Mouse (Mus musculus) erythroid progenitor cell, adult 5-6 weeks (primary cell): ENCODE measurements around the gene Als2cr12. TPM values are rescaled to one million over a fixed set of nuclear protein-coding genes. Genes with fewer than 3 reads are reported as not detected.
A peak's percentile ranks its signal among the peaks of the same experiment; 100 is the strongest.
"Not testable (repeated sequence)": the region's sequence is repeated elsewhere in the genome, so short reads cannot be mapped to it uniquely, and the experiment has no call there.

ENCODE experiments used
- ATAC-seq: replicated peaks from 2 replicates; pipeline ENCODE4 v1.8.0; 2016; ENCODE audit warnings: moderate number of reproducible peaks, mild to moderate bottlenecking, moderate TSS enrichment, inconsistent platforms; ENCODE audit not compliant: poor library complexity, low FRiP score, severe bottlenecking
- total RNA-seq, 2 experiments: library from RNA; stranded (forward) in 1 of 2; stranded (reverse) in 1 of 2; fragments of 150-400 nt in 1 of 2; fragments of 186-747, 209-891 nt in 1 of 2; gene quantifications; 2 replicates each; pipeline versions ENCODE4 v1.2.3 to v1.2.4; 2015 to 2017; ENCODE audit warnings: low replicate concordance in 2 of 2

Gene Als2cr12
- total RNA-seq, 2 experiments from 2014 or later: not detected

DNA sequence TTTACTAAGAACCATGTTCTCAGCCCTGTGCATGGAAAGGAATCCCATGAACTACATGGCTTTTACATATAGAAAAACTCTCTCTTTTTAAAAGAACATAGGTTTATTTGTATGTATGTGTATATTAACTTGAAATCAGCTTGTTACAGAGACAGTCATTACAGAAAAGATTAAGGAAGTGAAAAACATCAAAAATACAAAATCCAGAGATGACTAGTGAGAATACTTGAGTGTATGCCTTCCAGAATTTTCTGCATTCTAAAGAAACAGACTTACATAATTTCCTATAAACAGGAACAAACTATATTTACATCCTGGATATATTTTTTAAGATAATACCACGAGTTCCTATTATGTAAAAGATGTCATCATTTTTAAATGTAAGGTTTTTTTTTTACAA lies 2.1 kb downstream of the Als2cr12 start:
- ATAC-seq: no peak

GRCm38 (mm10) chr1:58691718-58692117 lies 4.1 kb downstream of the Als2cr12 start:
- not testable (repeated sequence) for ATAC-seq

- ATAC-seq: not testable (repeated sequence)
These were observed 4.8 kb downstream of the Als2cr12 start for GRCm38 (mm10) chr1:58690834-58691488.

DNA sequence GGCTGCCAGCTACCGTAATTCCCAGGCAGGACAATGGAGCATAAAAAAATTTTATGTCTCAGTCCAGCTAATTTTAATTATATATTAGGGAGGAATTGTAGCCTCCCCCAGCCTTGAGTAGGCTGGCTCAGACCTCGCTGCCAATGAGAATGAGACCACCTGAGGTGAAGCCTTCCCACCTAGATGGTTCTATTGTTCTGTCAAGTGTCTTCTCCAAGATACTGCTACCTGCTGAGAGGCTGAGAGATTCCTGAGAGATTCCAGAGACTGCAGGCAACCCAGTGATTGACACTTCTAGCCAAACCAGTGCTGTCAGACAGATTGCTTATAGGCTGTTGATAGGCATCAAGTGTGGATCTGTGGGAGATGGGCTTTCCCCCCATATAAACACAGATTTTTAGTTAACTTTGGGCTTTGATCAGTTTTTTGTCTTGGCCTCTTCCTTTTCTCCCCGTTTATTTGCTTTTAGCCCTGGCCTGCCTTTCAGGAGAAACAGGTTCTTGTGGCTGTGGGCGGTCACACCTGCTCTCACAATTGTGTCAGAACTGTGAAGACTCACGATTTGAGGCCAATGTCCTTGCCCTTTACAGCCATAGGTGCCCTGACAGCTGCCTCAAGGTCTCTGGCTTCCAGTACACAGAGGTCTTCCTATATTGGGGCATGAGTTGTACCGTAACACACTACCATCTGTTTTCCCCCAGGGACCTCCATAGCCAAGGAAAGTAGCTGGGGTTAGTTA lies 5.6 kb downstream of the Als2cr12 start:
- no peak for ATAC-seq

- ATAC-seq: no peak
These were observed 6.4 kb downstream of the Als2cr12 start for GRCm38 (mm10) chr1:58689426-58689825.

DNA sequence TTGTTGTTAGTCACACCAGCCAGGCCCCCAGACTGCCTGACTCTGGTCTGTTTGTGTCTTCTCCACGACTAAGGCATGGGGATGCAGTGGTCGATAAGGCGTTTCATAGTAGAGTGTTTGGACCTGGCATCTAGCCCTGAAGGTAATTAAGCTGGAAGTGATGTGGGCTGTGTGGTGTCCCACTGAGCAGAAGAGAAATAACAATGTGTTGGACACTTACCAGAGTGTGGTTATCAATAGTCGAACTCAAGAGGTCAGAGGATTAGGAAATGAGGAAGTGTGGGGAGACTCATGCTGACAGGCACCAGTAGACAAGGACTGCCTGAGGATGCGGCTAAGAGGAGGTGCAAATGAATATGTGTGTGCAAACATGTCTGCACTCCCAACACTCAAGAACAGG lies 17.4 kb downstream of the Als2cr12 start:
- not testable (repeated sequence) for ATAC-seq

- peak; percentile 59; the same call in 1 of the 2 replicates for ATAC-seq
These were observed 18.2 kb downstream of the Als2cr12 start for GRCm38 (mm10) chr1:58677575-58677974.

- ATAC-seq: no peak
These were observed 20.8 kb downstream of the Als2cr12 start for GRCm38 (mm10) chr1:58675011-58675410.

- no peak for ATAC-seq
These were observed 23.7 kb downstream of the Als2cr12 start for GRCm38 (mm10) chr1:58672116-58672515.

DNA sequence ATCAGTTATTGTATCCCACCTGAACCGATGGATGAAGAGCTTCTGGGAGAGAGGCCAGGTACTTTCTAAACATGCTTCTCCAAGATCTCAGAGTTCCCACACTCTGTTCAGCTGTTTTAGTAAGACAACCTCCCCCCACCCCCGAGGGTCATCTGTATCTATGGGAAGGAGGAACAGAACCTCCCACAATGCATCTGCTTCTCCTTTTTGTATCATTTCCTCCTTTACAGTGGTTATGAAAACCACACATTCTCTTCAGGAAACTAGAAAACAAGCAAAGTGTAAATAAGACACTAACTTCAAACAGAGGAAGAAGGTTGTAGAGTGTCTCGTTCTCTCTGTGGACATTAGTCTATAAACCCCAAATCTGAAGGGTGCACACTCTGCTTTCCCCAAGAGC lies 26.2 kb downstream of the Als2cr12 start:
- not testable (repeated sequence) for ATAC-seq

GRCm38 (mm10) chr1:58668191-58668590 lies 27.6 kb downstream of the Als2cr12 start:
- ATAC-seq: no peak

GRCm38 (mm10) chr1:58663365-58663764 lies 32.4 kb downstream of the Als2cr12 start:
- not testable (repeated sequence) for ATAC-seq

GRCm38 (mm10) chr1:58662671-58663070 lies 33.1 kb downstream of the Als2cr12 start:
- ATAC-seq: not testable (repeated sequence)

DNA sequence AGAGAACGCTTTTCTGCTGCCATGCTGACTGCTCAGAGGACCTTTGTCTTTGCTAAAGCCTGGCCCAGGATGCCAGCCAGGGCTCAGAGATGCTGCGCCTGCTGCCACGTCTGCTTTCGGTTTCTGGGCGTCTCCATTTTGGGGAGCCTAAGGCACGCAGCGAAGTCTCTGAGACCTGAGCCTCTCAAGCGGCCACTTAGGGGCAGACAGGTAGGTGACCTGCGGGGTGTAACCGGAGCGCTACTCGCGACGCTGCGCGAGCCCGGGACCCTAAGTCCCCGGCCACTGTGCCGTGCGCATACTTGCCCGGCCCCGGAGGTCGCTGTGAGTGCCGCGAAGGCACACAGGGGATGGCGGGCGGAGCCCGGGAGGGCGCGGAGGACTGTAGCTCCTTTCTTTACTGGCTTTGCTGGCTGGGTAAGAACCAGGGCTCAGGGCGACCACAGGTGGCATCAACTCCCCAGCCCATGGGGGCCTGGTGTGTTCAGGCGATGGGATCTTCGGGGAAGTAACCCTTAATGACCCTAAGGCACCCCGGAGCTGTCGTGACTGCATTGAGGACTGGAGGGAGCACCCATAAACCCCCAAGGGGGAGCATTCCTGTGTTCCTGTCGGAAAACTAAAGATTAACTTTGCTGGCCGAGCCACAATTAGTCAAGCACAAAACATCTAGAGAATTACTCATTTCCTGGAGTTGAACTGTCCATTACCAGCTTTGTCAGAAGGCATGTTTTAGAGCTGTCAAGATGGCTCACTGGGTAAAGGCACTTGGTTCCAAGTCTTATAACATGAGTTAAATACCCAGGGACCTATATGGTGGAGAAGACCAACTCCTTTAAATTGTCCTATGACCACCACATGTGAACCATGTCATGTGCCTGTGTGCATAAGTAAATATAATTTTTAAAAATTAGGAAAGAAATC lies 43.0 kb downstream of the Als2cr12 start:
- peak; percentile 89 for ATAC-seq

GRCm38 (mm10) chr1:58651571-58652456 lies 44.0 kb downstream of the Als2cr12 start:
- ATAC-seq: not testable (repeated sequence)

GRCm38 (mm10) chr1:58628847-58629246 lies 66.9 kb downstream of the Als2cr12 start:
- ATAC-seq: not testable (repeated sequence)

GRCm38 (mm10) chr1:58621996-58622748 lies 73.6 kb downstream of the Als2cr12 start:
- no peak for ATAC-seq

DNA sequence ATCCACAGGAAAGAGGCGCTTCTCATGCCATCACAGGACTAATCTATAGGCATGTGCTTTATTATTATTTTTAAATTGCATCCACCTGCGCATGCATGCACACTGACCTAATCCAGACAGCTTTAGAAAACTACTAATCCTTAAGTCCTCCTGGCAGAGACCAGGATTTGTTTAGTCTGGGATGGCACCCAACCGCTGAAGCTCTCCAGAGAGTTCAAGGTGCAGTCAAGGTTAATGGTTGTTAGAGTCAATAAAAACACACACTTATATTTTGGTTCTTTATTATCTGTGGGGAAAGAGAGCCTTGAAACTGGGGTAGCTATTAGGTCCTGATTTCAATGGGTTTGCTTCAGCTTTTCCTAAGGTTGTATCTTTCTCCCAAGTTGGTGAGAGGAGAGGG lies 74.5 kb downstream of the Als2cr12 start:
- no peak for ATAC-seq

DNA sequence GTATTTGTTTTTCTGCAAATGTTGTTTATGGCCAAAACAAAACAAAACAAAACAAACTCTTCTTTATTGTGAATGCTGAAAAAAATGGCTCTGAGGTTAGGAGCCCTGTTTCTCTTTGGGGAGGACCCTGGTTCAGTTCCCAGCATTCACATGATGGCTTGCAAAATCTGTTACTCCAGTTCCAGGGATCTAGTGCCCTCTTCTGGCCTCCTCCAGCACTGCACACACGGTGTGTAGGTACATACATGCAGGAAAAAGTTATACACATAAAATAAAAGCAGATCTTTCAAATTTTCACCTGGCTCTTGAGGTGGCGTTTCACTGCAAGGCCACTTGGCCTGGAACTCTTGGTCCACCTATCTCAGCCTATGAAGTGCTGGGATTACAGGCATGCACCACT lies 77.0 kb downstream of the Als2cr12 start:
- ATAC-seq: no peak
